Mouse (Mus musculus): ENCODE results near the gene Olfr266. TPM values are rescaled to one million over a fixed set of nuclear protein-coding genes. Genes with fewer than 3 reads are reported as not detected.

Gene Olfr266
- polyA plus RNA-seq, 1 experiment: not detected

GRCm38 (mm10) chr3:106787972-106788371, 38.1 kb downstream of the Olfr266 start:
- no peaks in the 10 kb centered on the region for H3K4me1 ChIP-seq (ENCODE audit: control insufficient read depth, insufficient read depth, low read length)
- TF ChIP-seq CTCF (IDR thresholded peaks at IDR 0.05; ENCODE audit: insufficient read depth, low read depth, low read length): no peak
- no peak for TF ChIP-seq POLR2A (IDR thresholded peaks at IDR 0.05; ENCODE audit: insufficient read depth, low read depth, low read length)
- no peak overlapping the region for H3K4me3 ChIP-seq (ENCODE audit: insufficient read depth, low read depth, low read length)
- H3K27ac ChIP-seq (ENCODE audit: insufficient read depth, low read depth, low read length): no peak overlapping the region

GRCm38 (mm10) chr3:106785130-106785529, 41.0 kb downstream of the Olfr266 start:
- no peaks in the 10 kb centered on the region for H3K4me1 ChIP-seq (ENCODE audit: control insufficient read depth, insufficient read depth, low read length)
- no peak overlapping the region for H3K27ac ChIP-seq (ENCODE audit: insufficient read depth, low read depth, low read length)
- no peak for TF ChIP-seq CTCF (IDR thresholded peaks at IDR 0.05; ENCODE audit: insufficient read depth, low read depth, low read length)
- TF ChIP-seq POLR2A (IDR thresholded peaks at IDR 0.05; ENCODE audit: insufficient read depth, low read depth, low read length): no peak
- 71% methylated on average over 3 of the region's 3 CpGs for WGBS
- H3K4me3 ChIP-seq (ENCODE audit: insufficient read depth, low read depth, low read length): no peak overlapping the region

DNA sequence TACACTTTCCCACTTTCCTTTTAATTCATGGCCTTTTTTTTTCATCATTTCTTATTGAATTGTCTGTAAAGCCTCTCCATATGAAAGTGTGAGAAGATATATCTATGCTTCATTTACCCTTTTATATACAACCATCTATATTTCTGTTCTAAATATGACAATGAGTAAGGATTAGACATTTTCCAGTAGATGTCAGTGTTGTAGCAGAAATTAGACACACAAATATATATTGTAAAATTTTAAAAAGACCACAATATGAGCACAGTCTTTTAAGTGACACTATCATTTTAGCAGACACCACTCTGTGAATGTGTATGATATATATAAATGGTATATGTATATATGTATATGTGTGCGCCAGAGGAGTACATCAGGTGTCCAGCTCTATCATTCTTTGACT, 54.3 kb downstream of the Olfr266 start:
- Histone ChIP-seq H3K4me3 (ENCODE audit: insufficient read depth, low read depth, low read length) (no peak overlapping the region), H3K4me1 (ENCODE audit: control insufficient read depth, insufficient read depth, low read length) (no peaks in the 10 kb centered on the region), H3K27ac (ENCODE audit: insufficient read depth, low read depth, low read length) (no peak overlapping the region)
- 93% methylated on average over 1 of the region's 1 CpGs for WGBS
- TF ChIP-seq CTCF (IDR thresholded peaks at IDR 0.05; ENCODE audit: insufficient read depth, low read depth, low read length) (no peak), POLR2A (IDR thresholded peaks at IDR 0.05; ENCODE audit: insufficient read depth, low read depth, low read length) (no peak)

Other genes starting within 250 kb of the Olfr266 start
- gene Lrif1, start 141.3 kb downstream of the Olfr266 start, polyA plus RNA-seq (2012; ENCODE audit: insufficient read depth, insufficient read length, low replicate concordance, missing spikeins): not detected in 2 replicates
- not detected in 2 replicates for gene Cd53, start 36.1 kb downstream of the Olfr266 start, polyA plus RNA-seq (2012; ENCODE audit: insufficient read depth, insufficient read length, low replicate concordance, missing spikeins)
- not detected in 2 replicates for gene Kcna3, start 209.9 kb upstream of the Olfr266 start, polyA plus RNA-seq (2012; ENCODE audit: insufficient read depth, insufficient read length, low replicate concordance, missing spikeins)